Mouse (Mus musculus) cerebellum, postnatal 10 days (tissue): ENCODE results near the gene Sele.
"Not testable (repeated sequence)": the region's sequence is repeated elsewhere in the genome, so short reads cannot be mapped to it uniquely, and the experiment has no call there.

Source experiments
- DNase-seq, 2 experiments: peaks; one replicate each; pipeline ENCODE4 v3.0.0; 2021; ENCODE audit warnings: mixed read lengths in 2 of 2

Gene Sele

DNA sequence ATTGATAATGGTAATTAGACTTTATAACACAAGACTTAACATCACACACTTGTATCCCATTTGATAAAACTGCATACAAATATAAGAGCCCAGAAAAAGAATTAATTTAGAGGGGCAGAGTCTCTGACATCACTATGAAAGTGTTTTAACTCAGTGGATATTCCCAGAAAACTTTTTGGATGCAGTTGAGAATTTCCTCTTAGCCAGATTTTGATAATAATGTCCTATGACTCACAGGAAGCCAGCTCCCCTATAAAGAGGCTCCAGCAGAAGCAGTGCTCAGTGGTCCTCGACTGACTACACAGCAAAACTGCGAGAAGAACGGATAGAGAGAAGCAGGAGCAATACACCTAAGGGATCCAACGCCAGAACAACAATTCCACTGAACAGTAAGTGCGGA, at the start of gene Sele:
Gene Sele (plus strand): TSS at position 301 of the 400 bp plus-strand sequence.
- DNase-seq = no peak

- no peak for DNase-seq
These were observed 46.1 kb upstream of the Sele start for GRCm38 (mm10) chr1:164001831-164002452.

GRCm38 (mm10) chr1:164004311-164004710, 43.7 kb upstream of the Sele start:
- DNase-seq = no peak

DNA sequence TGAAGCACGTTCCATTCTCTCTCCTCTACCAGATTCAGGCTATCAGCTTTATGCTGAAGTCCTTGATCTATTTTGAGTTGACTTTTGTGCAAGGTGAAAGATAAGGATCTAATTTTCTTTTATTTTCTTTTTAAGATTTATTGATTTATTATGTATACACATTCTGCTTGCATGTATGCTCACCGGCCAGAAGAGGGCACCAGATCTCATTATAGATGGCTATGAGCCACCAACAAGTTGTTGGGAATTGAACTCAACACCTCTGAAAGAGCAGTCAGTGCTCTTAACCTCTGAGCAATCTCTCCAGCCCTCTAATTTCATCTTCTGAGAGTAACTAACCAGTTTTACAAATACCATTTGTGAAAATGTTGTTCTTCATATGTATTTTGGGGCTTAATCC, 38.8 kb upstream of the Sele start:
- peak; percentile 56 to 60 for DNase-seq

GRCm38 (mm10) chr1:164014616-164015015, 33.4 kb upstream of the Sele start:
- no peak for DNase-seq

GRCm38 (mm10) chr1:164018221-164018896, 29.7 kb upstream of the Sele start:
- DNase-seq = no peak

GRCm38 (mm10) chr1:164019789-164020188, 28.2 kb upstream of the Sele start:
- DNase-seq = no peak

- not testable (repeated sequence) for DNase-seq
These were observed 27.3 kb upstream of the Sele start for GRCm38 (mm10) chr1:164020746-164021145.

DNA sequence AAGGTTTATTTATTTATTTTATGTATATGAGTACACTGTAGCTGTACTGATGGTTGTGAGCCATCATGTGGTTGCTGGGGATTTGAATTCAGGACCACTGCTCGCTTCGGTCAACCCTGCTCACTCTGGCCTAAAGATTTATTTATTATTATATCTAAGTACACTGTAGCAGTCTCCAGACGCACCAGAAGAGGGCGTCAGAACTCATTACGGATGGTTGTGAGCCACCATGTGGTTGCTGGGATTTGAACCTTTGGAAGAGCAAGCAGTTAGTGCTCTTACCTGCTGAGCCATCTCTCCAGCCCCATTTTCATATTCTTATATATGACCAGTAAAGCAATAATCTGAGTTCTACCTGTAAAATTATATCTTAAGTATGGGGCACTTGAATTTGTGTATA, 25.9 kb upstream of the Sele start:
- not testable (repeated sequence) for DNase-seq

DNA sequence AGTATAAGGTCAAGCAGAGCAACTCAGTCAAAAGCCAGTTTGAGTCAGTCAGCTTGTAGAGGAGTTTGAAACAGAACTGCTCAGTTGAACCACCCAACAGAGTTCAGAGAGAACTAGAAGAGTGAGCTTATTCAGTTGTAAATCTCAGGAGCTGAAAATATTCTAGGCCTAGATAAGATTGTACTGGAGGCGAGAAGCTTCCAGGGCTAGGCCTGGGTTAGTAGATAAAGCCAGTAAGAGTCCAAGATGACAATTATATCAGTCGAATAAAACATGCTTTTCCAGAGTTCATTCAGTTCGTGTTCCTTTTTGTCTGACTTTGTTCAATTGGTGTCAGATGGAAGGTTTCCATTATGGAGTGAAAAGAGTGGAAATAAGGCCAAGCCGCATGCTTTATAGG, 22.3 kb upstream of the Sele start:
- no peak for DNase-seq

- DNase-seq = peak; percentile 30 to 38
These were observed 20.6 kb upstream of the Sele start for GRCm38 (mm10) chr1:164027416-164027815.

DNA sequence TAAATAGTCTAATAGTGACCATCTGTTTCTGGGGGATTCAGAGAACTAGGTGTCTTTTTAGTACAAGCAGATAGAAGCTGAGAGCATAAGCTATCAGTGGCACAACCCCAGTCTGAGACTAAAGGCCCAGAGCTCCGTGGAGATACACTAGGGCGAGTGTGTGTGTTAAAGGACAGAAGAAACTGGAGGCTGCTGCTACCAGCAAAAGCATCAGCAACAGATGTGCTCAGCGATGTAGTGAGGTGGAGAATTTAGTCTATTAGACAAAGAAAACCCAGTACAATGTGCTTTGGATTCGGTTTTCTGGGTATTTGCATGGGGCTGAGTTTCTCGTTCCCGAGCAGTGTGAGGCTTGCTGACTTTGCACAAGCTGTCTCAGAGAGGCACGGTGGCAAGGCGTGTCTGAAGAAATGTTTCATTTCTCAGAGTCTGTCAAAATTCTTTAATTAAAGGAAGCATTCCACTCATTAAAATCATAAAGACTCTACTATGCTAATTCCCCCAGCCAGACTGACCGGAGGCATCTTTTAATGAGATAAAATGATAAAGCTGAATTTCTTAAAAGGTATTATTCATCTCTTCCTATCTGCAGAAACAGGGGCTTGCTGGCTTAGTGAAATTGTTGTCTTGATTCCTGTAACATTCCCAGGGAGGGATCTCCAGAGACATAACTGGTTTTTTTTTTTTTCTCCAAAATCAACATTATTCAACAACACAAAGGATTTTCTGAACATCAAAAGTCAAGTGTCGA, 7.5 kb upstream of the Sele start:
- DNase-seq = no peak

- no peak for DNase-seq
These were observed 4.5 kb upstream of the Sele start for GRCm38 (mm10) chr1:164043549-164043948.

DNA sequence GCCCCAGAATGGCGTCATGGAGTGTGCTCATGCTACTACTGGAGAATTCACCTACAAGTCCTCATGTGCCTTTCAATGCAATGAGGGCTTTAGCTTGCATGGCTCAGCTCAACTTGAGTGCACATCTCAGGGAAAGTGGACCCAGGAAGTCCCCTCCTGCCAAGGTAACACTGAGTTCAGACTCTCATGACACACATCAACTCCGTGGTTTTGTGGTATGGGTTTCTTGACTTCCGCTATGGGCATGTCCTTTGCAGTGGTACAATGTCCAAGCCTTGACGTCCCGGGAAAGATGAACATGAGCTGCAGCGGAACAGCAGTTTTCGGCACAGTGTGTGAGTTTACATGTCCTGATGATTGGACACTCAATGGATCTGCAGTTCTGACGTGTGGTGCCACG, 5.5 kb downstream of the Sele start:
- no peak for DNase-seq

GRCm38 (mm10) chr1:164054800-164055199, 6.8 kb downstream of the Sele start:
- DNase-seq = no peak

DNA sequence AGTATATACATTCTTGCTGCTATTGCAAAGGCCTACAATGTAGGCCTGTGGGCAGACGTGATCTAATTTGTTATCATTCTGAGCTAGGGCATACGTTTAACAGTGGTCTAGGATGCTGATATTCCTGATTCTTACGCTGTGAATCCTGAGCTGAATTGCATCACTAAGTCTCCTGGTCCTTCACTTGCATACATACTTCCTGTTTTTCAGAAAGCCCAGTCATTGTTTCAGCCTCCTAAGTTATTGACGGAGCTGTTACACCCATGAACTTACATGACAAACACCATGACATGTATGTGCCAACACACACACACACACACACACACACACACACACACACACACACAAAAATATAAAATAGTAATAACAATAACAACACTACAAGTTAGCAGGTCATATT, 12.0 kb downstream of the Sele start:
- DNase-seq = no peak

GRCm38 (mm10) chr1:164061278-164061677, 13.2 kb downstream of the Sele start:
- DNase-seq = peak; percentile 3 to 11

DNA sequence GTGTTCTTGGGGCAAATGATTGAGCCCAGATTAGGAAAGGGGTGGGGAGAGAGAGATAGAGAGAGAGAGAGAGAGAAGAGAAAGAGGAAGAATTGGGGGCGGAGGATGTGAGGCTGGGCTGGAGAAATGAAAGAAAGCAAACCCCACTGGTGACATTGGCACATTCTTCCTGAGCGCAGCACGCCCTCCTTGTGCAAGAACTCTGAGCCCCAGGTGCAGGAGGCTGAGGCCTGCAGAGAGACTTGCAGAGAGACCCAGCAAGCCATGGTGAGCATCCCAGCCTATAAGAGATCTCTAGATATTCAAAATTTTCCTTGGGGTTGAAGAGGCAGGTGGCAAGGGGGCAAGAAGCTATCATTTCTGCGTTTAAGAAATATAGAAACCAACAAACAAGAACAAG, 13.9 kb downstream of the Sele start, which contains the start of gene Sell:
Gene Sell (plus strand): TSS at position 58 of the 400 bp plus-strand sequence.
- DNase-seq = no peak

DNA sequence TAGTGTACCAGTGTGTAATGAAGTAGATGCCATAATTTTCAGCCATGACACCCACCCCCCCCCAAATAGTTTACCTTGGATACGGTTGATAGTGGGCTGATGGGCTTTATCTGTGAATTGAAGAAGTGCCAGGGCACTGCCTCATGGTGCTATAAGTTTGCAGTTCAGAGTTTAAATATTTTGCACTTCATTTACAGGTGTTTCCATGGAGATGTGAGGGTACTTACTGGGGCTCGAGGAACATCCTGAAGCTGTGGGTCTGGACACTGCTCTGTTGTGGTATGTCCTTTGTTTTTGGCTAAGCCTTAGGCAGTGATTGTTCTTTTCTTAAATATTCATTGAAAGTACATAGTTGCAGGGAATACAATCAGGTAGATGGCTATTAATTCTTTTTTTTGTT, 14.8 kb downstream of the Sele start:
- no peak for DNase-seq

- no peak for DNase-seq
These were observed 15.7 kb downstream of the Sele start for GRCm38 (mm10) chr1:164063745-164064144.

DNA sequence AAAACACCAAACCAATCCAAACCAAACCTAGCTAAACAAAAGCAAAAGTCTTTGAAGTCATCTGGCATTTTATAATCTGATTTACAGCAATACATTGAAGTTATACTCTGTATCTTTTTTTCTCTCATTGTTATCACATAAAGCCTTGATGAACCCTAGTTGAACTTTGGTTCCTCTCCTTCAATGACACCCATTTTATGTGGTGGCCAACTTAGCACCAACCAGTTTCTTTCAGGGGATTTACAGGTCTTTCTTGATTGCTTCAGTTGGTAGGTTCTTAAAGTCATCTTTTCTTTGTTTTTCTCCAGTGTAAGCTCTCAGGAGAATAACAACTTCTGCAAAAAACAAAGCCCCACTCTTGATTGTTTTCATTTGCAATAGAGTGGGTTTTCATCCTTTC, 21.2 kb downstream of the Sele start:
- no peak for DNase-seq

DNA sequence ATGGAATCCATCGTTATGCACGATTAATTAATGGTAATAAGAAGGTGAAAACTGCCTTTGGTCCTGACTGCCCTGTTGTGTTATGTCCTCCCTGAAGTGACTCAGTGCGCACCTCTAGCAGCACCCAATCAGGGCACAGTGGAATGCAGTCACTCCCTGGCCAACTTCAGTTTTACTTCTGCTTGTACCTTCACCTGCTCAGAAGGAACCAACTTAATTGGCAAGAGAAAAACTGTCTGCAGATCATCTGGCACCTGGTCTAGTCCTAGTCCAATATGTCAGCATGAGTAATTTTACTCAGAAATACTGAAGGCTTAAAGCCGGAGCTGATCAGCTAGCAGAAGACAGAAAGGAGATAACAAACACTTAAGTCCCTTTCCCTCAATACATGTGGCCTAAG, 22.4 kb downstream of the Sele start:
- DNase-seq = no peak

DNA sequence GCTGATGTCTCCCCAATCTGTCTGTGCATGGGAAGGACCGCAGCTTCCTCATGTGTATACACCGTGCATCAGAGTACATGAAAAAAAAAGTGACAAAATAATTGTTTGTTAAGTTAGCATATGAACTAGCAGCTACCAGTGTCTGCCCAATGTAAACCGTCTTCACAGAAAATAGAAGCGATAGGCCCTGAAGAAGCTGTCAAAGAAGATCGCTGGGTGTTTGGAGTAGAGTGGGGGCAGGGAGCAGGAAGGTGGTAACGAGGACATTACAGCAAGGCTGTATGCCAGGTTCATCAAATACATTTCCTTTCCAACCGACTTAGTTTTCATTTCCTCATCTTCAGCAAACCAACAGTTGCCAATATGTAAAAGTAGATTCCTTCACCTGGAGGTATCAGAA, 23.1 kb downstream of the Sele start:
- no peak for DNase-seq

DNA sequence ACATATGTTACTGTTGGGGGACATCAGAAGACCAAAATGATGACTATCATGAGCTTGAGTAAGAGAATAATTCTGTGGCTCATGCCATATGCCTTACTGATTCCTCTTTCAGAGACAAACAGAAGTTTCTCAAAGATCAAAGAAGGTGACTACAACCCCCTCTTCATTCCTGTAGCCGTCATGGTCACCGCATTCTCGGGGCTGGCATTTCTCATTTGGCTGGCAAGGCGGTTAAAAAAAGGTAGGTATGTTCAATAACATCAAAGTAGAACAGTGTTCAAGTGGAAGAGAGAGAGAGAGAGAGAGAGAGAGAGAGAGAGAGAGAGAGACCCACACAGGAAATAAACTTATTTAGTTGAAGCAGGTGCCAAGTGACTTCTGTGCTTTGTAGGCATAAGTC, 24.0 kb downstream of the Sele start:
- no peak for DNase-seq
